ENCODE assay signal across 26 mouse cellular contexts in the genomic region with DNA sequence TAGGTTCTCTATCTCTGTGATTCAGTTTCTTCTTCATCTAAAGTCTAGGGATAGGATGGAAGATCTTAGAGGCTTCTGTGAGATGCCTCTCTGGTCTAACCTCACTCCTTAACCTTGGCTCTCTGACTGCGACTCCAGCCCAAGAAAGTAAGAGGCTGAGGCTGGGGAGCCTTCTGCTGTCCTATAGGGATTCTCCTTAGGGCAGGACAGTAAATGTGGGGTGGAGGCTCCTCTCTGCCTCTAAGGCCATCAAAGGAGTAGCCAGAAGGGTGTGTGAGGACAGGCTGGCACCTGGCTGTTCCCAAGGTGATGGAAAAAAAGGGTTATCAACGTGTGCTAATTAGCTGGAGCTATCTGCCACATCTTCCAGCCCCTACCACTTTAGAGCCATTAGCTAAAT. TPM values are rescaled to one million over a fixed set of nuclear protein-coding genes. Genes with fewer than 3 reads are reported as not detected.
DNase-seq lines count a peak whose midpoint lies in the region; ATAC-seq and TF ChIP-seq lines count a peak whose summit lies in the region.
"Had no signal": no experiment of that assay in that cellular context is flagged by ENCODE, and none has a peak within 500 bp of the region (broad histone marks: within the 10 kb centered on the region; RNA-seq: fewer than 3 reads in every experiment).

No protein-coding gene starts in this region.

- intact Hi-C loops in heart, postnatal 14 days (cut with DNase I): loop anchor here (2.0 kb wide), 2 partner anchors 43 to 145 kb away; no protein-coding TSS in a partner anchor

- 0 out of 2 replicates have a peak overlapping the region, but pooled peaks have one; percentile 18 for H3K9ac ChIP-seq in heart, embryonic 12.5 days
- peak overlapping the region; percentile 37 for H3K9ac ChIP-seq in neural tube, embryonic 11.5 days (ENCODE audit: low read length)
- H3K9ac ChIP-seq in neural tube, embryonic 15.5 days (replicated peaks): no peak overlapping the region

- H3K36me3 ChIP-seq in heart, embryonic 12.5 days: no peaks in the 10 kb centered on the region
- no peaks in the 10 kb centered on the region; the same call in 1 of the 2 replicates for H3K36me3 ChIP-seq in neural tube, embryonic 11.5 days (ENCODE audit: control insufficient read depth, insufficient read depth, low read length)
- H3K36me3 ChIP-seq in neural tube, embryonic 15.5 days: peaks cover 11% of the 10 kb centered on the region; the same call in 1 of the 2 replicates
- no peaks in the 10 kb centered on the region for H3K36me3 ChIP-seq in hindbrain, embryonic 10.5 days
- H3K36me3 ChIP-seq: embryonic facial prominence, embryonic 13.5 days; intestine, embryonic 15.5 days; liver, embryonic 13.5 days had no signal

- H3K4me3 ChIP-seq in cerebellum, adult 2 months (replicated peaks; ENCODE audit: insufficient read depth, low read depth, low read length): peak overlapping the region; percentile 92
- no peak overlapping the region for H3K4me3 ChIP-seq in heart, embryonic 12.5 days
- H3K4me3 ChIP-seq in neural tube, embryonic 11.5 days (ENCODE audit: low read depth, low read length): peak overlapping the region; percentile 28
- no peak overlapping the region for H3K4me3 ChIP-seq in neural tube, embryonic 15.5 days (replicated peaks)
- H3K4me3 ChIP-seq in hindbrain, embryonic 10.5 days: no peak overlapping the region

- no peaks in the 10 kb centered on the region for H3K27me3 ChIP-seq in cerebellum, adult 2 months (ENCODE audit: control insufficient read depth, insufficient read depth, low read length)
- H3K27me3 ChIP-seq in heart, embryonic 12.5 days (replicated peaks): peaks cover 66% of the 10 kb centered on the region
- H3K27me3 ChIP-seq in neural tube, embryonic 11.5 days (ENCODE audit: control insufficient read depth, insufficient read depth, low read length): 0 out of 2 replicates have a peak, but pooled peaks cover 3% of the 10 kb centered on the region
- H3K27me3 ChIP-seq in neural tube, embryonic 15.5 days (replicated peaks): no peaks in the 10 kb centered on the region
- peaks cover 77% of the 10 kb centered on the region for H3K27me3 ChIP-seq in hindbrain, embryonic 10.5 days (ENCODE audit: insufficient read depth, poor library complexity, severe bottlenecking)

- peak overlapping the region; percentile 100 for H3K27ac ChIP-seq in cerebellum, adult 2 months (ENCODE audit: insufficient read depth, low read length)
- no peak overlapping the region for H3K27ac ChIP-seq in heart, embryonic 12.5 days (ENCODE audit: poor library complexity, severe bottlenecking)
- no peak overlapping the region for H3K27ac ChIP-seq in neural tube, embryonic 11.5 days (ENCODE audit: low read depth, low read length)
- H3K27ac ChIP-seq in neural tube, embryonic 15.5 days (replicated peaks): no peak overlapping the region
- no peak overlapping the region for H3K27ac ChIP-seq in hindbrain, embryonic 10.5 days
- H3K27ac ChIP-seq: embryonic facial prominence, embryonic 13.5 days; gastrocnemius, adult 2 months; intestine, embryonic 15.5 days; liver, embryonic 13.5 days; stomach, postnatal 0 days had no signal

- no peak overlapping the region for H3K4me2 ChIP-seq in heart, embryonic 12.5 days
- H3K4me2 ChIP-seq in neural tube, embryonic 11.5 days (ENCODE audit: low read depth): peak overlapping the region; percentile 96
- H3K4me2 ChIP-seq in neural tube, embryonic 15.5 days: peak overlapping the region; percentile 72; the same call in 1 of the 2 replicates

- ATAC-seq in heart, embryonic 12.5 days (ENCODE audit: insufficient number of reproducible peaks, low FRiP score): no peak
- no peak for ATAC-seq in neural tube, embryonic 11.5 days (ENCODE audit: insufficient read depth, low FRiP score, low TSS enrichment)
- ATAC-seq in neural tube, embryonic 15.5 days (ENCODE audit: low FRiP score): no peak

- peaks cover 34% of the 10 kb centered on the region for H3K4me1 ChIP-seq in cerebellum, adult 2 months (ENCODE audit: control insufficient read depth, insufficient read depth, low read length)
- peaks cover 42% of the 10 kb centered on the region for H3K4me1 ChIP-seq in heart, embryonic 12.5 days (replicated peaks)
- peaks cover 14% of the 10 kb centered on the region for H3K4me1 ChIP-seq in neural tube, embryonic 11.5 days (ENCODE audit: control insufficient read depth, insufficient read depth, low read length)
- peaks cover 51% of the 10 kb centered on the region for H3K4me1 ChIP-seq in neural tube, embryonic 15.5 days
- peaks cover 42% of the 10 kb centered on the region for H3K4me1 ChIP-seq in hindbrain, embryonic 10.5 days (replicated peaks)

- 22% methylated on average over 2 of the region's 2 CpGs for WGBS in cerebellum, adult 2 months
- WGBS in heart, embryonic 12.5 days: 34% methylated on average over 2 of the region's 2 CpGs
- 57% methylated on average over 2 of the region's 2 CpGs for WGBS in neural tube, embryonic 11.5 days
- 43% methylated on average over 2 of the region's 2 CpGs for whole genome bisulfite sequencing in neural tube, embryonic 15.5 days
- 60% methylated on average over 2 of the region's 2 CpGs for whole genome bisulfite sequencing in hindbrain, embryonic 10.5 days

- no peak for TF ChIP-seq CTCF in cerebellum, adult 2 months (IDR thresholded peaks at IDR 0.05; ENCODE audit: borderline replicate concordance, insufficient read depth, low read depth, low read length)

- H3K9me3 ChIP-seq in heart, embryonic 12.5 days (replicated peaks): no peaks in the 10 kb centered on the region
- H3K9me3 ChIP-seq in neural tube, embryonic 11.5 days (ENCODE audit: control insufficient read depth, low read length): no peaks in the 10 kb centered on the region
- no peaks in the 10 kb centered on the region for H3K9me3 ChIP-seq in neural tube, embryonic 15.5 days (replicated peaks)
- H3K9me3 ChIP-seq in hindbrain, embryonic 10.5 days: no peaks in the 10 kb centered on the region
- H3K9me3 ChIP-seq: embryonic facial prominence, embryonic 13.5 days; intestine, embryonic 15.5 days; liver, embryonic 13.5 days; megakaryocyte, embryonic 14.5 days had no signal

- TF ChIP-seq POLR2A in cerebellum, adult 2 months (IDR thresholded peaks at IDR 0.05; ENCODE audit: borderline replicate concordance, insufficient read depth, low read length): no peak

- peak; percentile 39 to 58 for DNase-seq in cerebellum, adult 2 months
- DNase-seq in cerebellum, postnatal 4 days (ENCODE audit: low spot score in 2 of 2): no peak
- DNase-seq in heart, postnatal 14 days: no peak
- DNase-seq in neural tube, embryonic 11.5 days (ENCODE audit: low spot score): no peak
- DNase-seq in neural tube, embryonic 10.5 days (ENCODE audit: extremely low spot score, low spot score): no peak
- DNase-seq in hindbrain, embryonic 10.5 days (ENCODE audit: low spot score): no peak
- DNase-seq: adrenal gland, postnatal 10 days; gastrocnemius, adult 2 months; kidney, adult 9 months; kidney, postnatal 14 days; layer of hippocampus, postnatal 36 days; liver, embryonic 13.5 days; lung, adult 2 months; midbrain, embryonic 14.5 days; thymus, adult 2 months; thymus, postnatal 4 days had no signal

RNA-seq across cellular contexts. Expression of gene Fndc5, which starts 1.2 kb away (rescaled TPM):
- polyA plus RNA-seq in cerebellum, adult 2 months (2012; rRNA removed): 192 TPM in 2 replicates
- 6.9 and 7.8 TPM in 2 replicates for polyA plus RNA-seq in heart, embryonic 12.5 days (2016; fragmentation: Nextera tagmentation; extraction: Ambion mirVana)
- 100 to 1,000 TPM; 221 to 229 TPM for total RNA-seq in heart, postnatal 14 days (2021)
- 23.5 and 26.2 TPM in 2 replicates for polyA plus RNA-seq in neural tube, embryonic 11.5 days (2014; fragmentation: Nextera tagmentation; extraction: Ambion mirVana)
- 27.0 and 34.9 TPM in 2 replicates for polyA plus RNA-seq in neural tube, embryonic 15.5 days (2015; fragmentation: Nextera tagmentation; extraction: Ambion mirVana)
- 0.72 and 1.8 TPM in 2 replicates for polyA plus RNA-seq in hindbrain, embryonic 10.5 days (2016; fragmentation: Nextera tagmentation; extraction: Ambion mirVana)

RNA-seq across cellular contexts. Expression of gene Hpca, which starts 13.8 kb away (rescaled TPM):
- polyA plus RNA-seq in cerebellum, adult 2 months (2012; rRNA removed): 148 and 176 TPM in 2 replicates
- polyA plus RNA-seq in heart, embryonic 12.5 days (2016; fragmentation: Nextera tagmentation; extraction: Ambion mirVana): 0.27 and 0.50 TPM in 2 replicates
- total RNA-seq in heart, postnatal 14 days (2021): under 1 TPM in 1 of 2 experiments, not detected in 1; 0.41 TPM
- polyA plus RNA-seq in neural tube, embryonic 11.5 days (2014; fragmentation: Nextera tagmentation; extraction: Ambion mirVana): 7.2 and 8.9 TPM in 2 replicates
- 129 and 143 TPM in 2 replicates for polyA plus RNA-seq in neural tube, embryonic 15.5 days (2015; fragmentation: Nextera tagmentation; extraction: Ambion mirVana)
- polyA plus RNA-seq in hindbrain, embryonic 10.5 days (2016; fragmentation: Nextera tagmentation; extraction: Ambion mirVana): 2.6 and 4.7 TPM in 2 replicates
- total RNA-seq: gastrocnemius, adult 2 months; hematopoietic stem cell, adult 5-6 weeks had no signal
- polyA plus RNA-seq: lung, adult 2 months had no signal

RNA-seq across cellular contexts. Expression of gene Tmem54, which starts 30.3 kb away (rescaled TPM):
- 0.16 TPM in 2 replicates for polyA plus RNA-seq in cerebellum, adult 2 months (2012; rRNA removed)
- 0.24 and 0.34 TPM in 2 replicates for polyA plus RNA-seq in heart, embryonic 12.5 days (2016; fragmentation: Nextera tagmentation; extraction: Ambion mirVana)
- not detected for total RNA-seq in heart, postnatal 14 days (2021)
- polyA plus RNA-seq in neural tube, embryonic 11.5 days (2014; fragmentation: Nextera tagmentation; extraction: Ambion mirVana): 1.5 TPM in 2 replicates
- 3.3 TPM in 1 of 2 replicates, not detected in the other for polyA plus RNA-seq in neural tube, embryonic 15.5 days (2015; fragmentation: Nextera tagmentation; extraction: Ambion mirVana)
- 2.5 and 5.1 TPM in 2 replicates for polyA plus RNA-seq in hindbrain, embryonic 10.5 days (2016; fragmentation: Nextera tagmentation; extraction: Ambion mirVana)
- total RNA-seq: adrenal gland, postnatal 10 days; gastrocnemius, adult 2 months; hematopoietic stem cell, adult 5-6 weeks; layer of hippocampus, adult 18-20 months; layer of hippocampus, postnatal 36 days; left cerebral cortex, postnatal 25 days had no signal
- polyA plus RNA-seq: frontal cortex, adult 2 months; midbrain, embryonic 14.5 days had no signal

RNA-seq across cellular contexts. Expression of gene S100pbp, which starts 53.9 kb away (rescaled TPM):
- polyA plus RNA-seq in cerebellum, adult 2 months (2012; rRNA removed): 28.5 and 31.3 TPM in 2 replicates
- 21.3 and 22.6 TPM in 2 replicates for polyA plus RNA-seq in heart, embryonic 12.5 days (2016; fragmentation: Nextera tagmentation; extraction: Ambion mirVana)
- 10 to 100 TPM; 16.7 to 17.7 TPM for total RNA-seq in heart, postnatal 14 days (2021)
- 21.3 and 21.5 TPM in 2 replicates for polyA plus RNA-seq in neural tube, embryonic 11.5 days (2014; fragmentation: Nextera tagmentation; extraction: Ambion mirVana)
- 16.7 TPM in 2 replicates for polyA plus RNA-seq in neural tube, embryonic 15.5 days (2015; fragmentation: Nextera tagmentation; extraction: Ambion mirVana)
- polyA plus RNA-seq in hindbrain, embryonic 10.5 days (2016; fragmentation: Nextera tagmentation; extraction: Ambion mirVana): 21.5 and 26.3 TPM in 2 replicates

RNA-seq across cellular contexts. Expression of gene Yars, which starts 53.9 kb away (rescaled TPM):
- 104 and 107 TPM in 2 replicates for polyA plus RNA-seq in cerebellum, adult 2 months (2012; rRNA removed)
- 49.3 and 55.8 TPM in 2 replicates for polyA plus RNA-seq in heart, embryonic 12.5 days (2016; fragmentation: Nextera tagmentation; extraction: Ambion mirVana)
- total RNA-seq in heart, postnatal 14 days (2021): 10 to 100 TPM; 26.5 to 30.5 TPM
- 103 and 115 TPM in 2 replicates for polyA plus RNA-seq in neural tube, embryonic 11.5 days (2014; fragmentation: Nextera tagmentation; extraction: Ambion mirVana)
- 109 and 111 TPM in 2 replicates for polyA plus RNA-seq in neural tube, embryonic 15.5 days (2015; fragmentation: Nextera tagmentation; extraction: Ambion mirVana)
- 104 and 109 TPM in 2 replicates for polyA plus RNA-seq in hindbrain, embryonic 10.5 days (2016; fragmentation: Nextera tagmentation; extraction: Ambion mirVana)

Comparison
In these comparisons a context has a peak if more than half of its experiments do, and no peak if none do; other contexts are left out.
1. DNase-seq: peak in cerebellum, adult 2 months (2 of 2); none in cerebellum, postnatal 4 days (0 of 2), heart, postnatal 14 days (0 of 2), neural tube, embryonic 11.5 days (single experiment), neural tube, embryonic 10.5 days (single experiment) and hindbrain, embryonic 10.5 days (single experiment).
2. H3K4me3 ChIP-seq: peak in cerebellum, adult 2 months (single experiment) and neural tube, embryonic 11.5 days (single experiment); none in heart, embryonic 12.5 days (single experiment), neural tube, embryonic 15.5 days (single experiment) and hindbrain, embryonic 10.5 days (single experiment).
3. RNA of gene Hpca, which starts 13.8 kb away (polyA plus RNA-seq): 148 to 176 TPM in cerebellum, adult 2 months and 129 to 143 TPM in neural tube, embryonic 15.5 days; 7.2 to 8.9 TPM in neural tube, embryonic 11.5 days, 2.6 to 4.7 TPM in hindbrain, embryonic 10.5 days and 0.27 to 0.50 TPM in heart, embryonic 12.5 days; every median in the first group is over 10 times any median in the second.